Mouse (Mus musculus): ENCODE measurements at regions not wholly inside any gene's neighbourhood (a gene's known extent, or its start where the extent isn't known, plus 50 kb on each side); places are given as distances from the start of the nearest gene placed in this dataset.

DNA sequence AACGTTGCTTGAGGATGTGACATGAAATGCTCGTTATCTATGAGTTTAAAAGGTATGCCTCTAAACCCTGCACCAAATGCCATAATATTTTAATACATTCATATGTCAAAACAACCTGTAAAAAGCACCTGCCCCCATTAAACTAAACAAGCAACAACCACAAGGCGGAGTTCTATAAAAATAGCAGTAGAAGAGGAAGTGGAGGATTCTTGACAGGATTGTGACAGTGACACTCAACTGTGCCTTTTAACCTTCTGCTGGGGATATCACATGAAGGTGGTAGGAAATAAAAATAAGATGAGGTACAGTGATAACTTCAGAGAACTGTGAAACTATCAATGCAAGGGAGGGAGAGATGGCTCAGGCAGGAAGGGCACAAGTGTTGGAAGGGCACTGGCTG, 58.6 kb upstream of the Dbx2 start:
- DNase-seq = no peak

DNA sequence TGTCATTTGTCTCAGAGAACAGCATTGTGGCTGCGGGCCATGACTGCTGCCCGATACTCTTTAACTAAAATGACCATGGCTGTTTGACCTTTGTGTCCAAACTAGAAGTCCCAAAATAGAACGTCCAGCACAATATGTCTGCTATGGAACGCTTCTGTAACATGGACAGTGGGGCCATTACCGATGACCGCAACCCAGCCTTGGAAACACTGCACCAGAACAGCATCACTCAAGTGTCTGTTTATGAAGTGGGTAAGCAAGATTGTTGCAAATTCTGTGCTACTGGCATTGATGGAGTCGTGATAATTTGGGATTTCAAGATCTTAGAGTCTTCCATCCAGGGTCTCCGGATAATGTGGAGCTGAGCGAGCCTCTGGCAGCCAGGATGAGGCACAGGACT, 60.2 kb upstream of the Dbx2 start:
- DNase-seq = no peak

DNA sequence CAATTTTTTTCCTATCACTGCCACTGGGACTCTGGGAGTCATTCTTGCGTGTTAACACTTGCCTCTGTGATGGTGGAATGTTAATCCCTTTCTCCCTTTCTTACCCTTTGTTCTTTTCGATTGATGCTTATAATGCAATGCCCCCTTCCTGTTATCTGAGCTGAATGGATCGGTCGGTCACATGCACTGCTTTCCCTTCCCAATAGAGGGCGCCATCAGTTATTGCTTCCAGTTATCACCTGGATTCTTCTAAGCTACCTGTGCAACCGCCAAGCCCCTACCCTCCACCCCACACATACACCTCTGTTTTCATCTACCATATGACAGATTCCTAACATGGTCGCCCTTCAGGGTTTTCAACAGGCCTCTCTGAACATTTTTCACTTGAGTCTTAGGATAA, 66.9 kb upstream of the Ano6 start:
- DNase-seq = peak in 1 of 2 experiments; percentile 21

DNA sequence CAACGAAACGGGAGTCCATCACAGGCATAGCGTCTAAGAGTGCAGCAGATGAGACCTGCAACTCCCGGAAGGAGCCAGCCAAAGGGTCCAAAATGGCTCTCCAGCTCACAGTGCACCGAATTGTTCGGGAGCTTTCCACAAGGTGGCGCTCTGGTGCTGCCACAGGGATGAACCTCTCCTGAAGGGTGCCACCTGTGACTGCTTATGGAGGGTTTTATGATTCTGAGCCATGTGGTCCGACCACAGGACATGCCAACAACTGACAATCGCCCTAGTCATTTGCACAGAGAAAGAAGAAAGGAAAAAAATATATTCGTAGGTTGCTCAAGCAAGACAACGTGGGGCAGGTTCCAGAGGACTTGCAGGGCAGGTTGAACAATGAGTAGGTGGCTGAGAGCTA, 64.8 kb upstream of the Ano6 start:
- DNase-seq = peak; percentile 49 to 81

DNA sequence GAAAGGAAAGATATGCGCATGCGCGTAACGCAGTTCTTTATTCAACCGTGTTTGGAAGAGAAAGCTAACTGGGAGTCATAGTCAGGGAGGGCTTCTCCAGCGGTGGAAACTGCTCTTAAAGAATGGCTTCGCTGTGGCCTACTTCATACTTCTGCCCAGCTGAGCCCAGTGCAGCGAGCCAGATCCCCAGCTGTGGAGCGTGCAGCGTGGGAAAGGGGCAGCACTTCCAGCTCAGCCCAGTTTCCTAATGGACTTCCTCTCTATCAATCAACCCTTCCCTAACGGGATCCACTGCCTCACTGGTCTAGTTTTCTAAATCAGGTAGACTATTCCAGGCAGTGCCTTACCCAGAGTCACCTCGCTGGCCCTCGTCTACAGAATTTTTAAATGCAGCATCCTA, 64.1 kb upstream of the Ano6 start:
- peak in 1 of 2 experiments; percentile 9 for DNase-seq

DNA sequence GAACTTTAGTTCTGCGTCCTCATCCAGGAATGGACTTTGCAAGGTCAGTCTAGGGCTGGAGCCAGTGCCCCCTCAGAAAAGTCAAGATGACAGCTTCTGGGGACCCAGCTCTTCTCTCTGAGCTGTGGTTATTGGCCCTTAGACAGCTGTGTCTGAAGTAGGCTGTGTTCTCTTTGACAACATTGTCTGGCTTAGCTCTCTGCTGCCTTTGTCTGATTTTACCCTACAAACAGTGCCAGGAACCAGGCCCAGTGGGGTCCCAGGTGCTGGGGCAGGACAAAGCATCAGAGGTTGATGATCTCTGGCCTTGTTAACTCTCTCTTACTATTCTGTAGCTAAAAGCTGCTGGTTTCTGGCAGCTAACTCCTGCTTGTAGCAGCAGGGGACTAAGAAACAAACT, 54.9 kb upstream of the Ano6 start:
- DNase-seq = no peak

Measured in kidney, postnatal 36 days (tissue).